Mouse (Mus musculus): ENCODE measurements around the gene Foxp1. TPM values are rescaled to one million over a fixed set of nuclear protein-coding genes. Genes with fewer than 3 reads are reported as not detected.

The Foxp1 gene
- polyA plus RNA-seq, 1 experiment from 2014 or later = 65.4 TPM

GRCm38 (mm10) chr6:99402370-99402769, 120.2 kb downstream of the Foxp1 start:
- H3K9ac ChIP-seq (ENCODE audit: low read length) = no peak overlapping the region
- no peaks in the 10 kb centered on the region for H3K27me3 ChIP-seq (ENCODE audit: control insufficient read depth, insufficient read depth, low read length)
- 78% methylated on average over 3 of the region's 3 CpGs for WGBS
- no peak overlapping the region for H3K4me3 ChIP-seq (ENCODE audit: low read depth, low read length)
- no peaks in the 10 kb centered on the region for H3K9me3 ChIP-seq (ENCODE audit: control insufficient read depth, low read length)
- no peak overlapping the region for H3K4me2 ChIP-seq (ENCODE audit: low read depth, severe bottlenecking)
- DNase-seq (ENCODE audit: low spot score) (no peak), ATAC-seq (ENCODE audit: insufficient number of reproducible peaks, low FRiP score, low TSS enrichment, low read depth) (no peak)
- H3K4me1 ChIP-seq (ENCODE audit: control insufficient read depth, insufficient read depth, low read length) = peaks cover 7% of the 10 kb centered on the region
- no peak overlapping the region for H3K27ac ChIP-seq (replicated peaks; ENCODE audit: low read depth, low read length)
- H3K36me3 ChIP-seq (ENCODE audit: control insufficient read depth, insufficient read depth, low read length) = no peaks in the 10 kb centered on the region

- H3K27me3 ChIP-seq (ENCODE audit: control insufficient read depth, insufficient read depth, low read length) = no peaks in the 10 kb centered on the region
- no peak overlapping the region for H3K27ac ChIP-seq (replicated peaks; ENCODE audit: low read depth, low read length)
- H3K4me1 ChIP-seq (ENCODE audit: control insufficient read depth, insufficient read depth, low read length) = peaks cover 7% of the 10 kb centered on the region
- no peak overlapping the region for H3K4me2 ChIP-seq (ENCODE audit: low read depth, severe bottlenecking)
- DNase-seq (ENCODE audit: low spot score) = no peak
- ATAC-seq (ENCODE audit: insufficient number of reproducible peaks, low FRiP score, low TSS enrichment, low read depth) = no peak
- 79% methylated on average over 6 of the region's 6 CpGs for WGBS
- no peaks in the 10 kb centered on the region for H3K36me3 ChIP-seq (ENCODE audit: control insufficient read depth, insufficient read depth, low read length)
- no peaks in the 10 kb centered on the region for H3K9me3 ChIP-seq (ENCODE audit: control insufficient read depth, low read length)
- H3K4me3 ChIP-seq (ENCODE audit: low read depth, low read length) = no peak overlapping the region
- no peak overlapping the region for H3K9ac ChIP-seq (ENCODE audit: low read length)
These were observed 120.7 kb downstream of the Foxp1 start for GRCm38 (mm10) chr6:99401801-99402200.

GRCm38 (mm10) chr6:99401211-99401610, 121.3 kb downstream of the Foxp1 start:
- Histone ChIP-seq H3K4me1 (ENCODE audit: control insufficient read depth, insufficient read depth, low read length) (peaks cover 7% of the 10 kb centered on the region), H3K27ac (replicated peaks; ENCODE audit: low read depth, low read length) (no peak overlapping the region), H3K9me3 (ENCODE audit: control insufficient read depth, low read length) (no peaks in the 10 kb centered on the region), H3K27me3 (ENCODE audit: control insufficient read depth, insufficient read depth, low read length) (no peaks in the 10 kb centered on the region), H3K4me2 (ENCODE audit: low read depth, severe bottlenecking) (no peak overlapping the region), H3K9ac (ENCODE audit: low read length) (no peak overlapping the region), H3K36me3 (ENCODE audit: control insufficient read depth, insufficient read depth, low read length) (no peaks in the 10 kb centered on the region), H3K4me3 (ENCODE audit: low read depth, low read length) (no peak overlapping the region)
- WGBS = 40% methylated on average over 2 of the region's 2 CpGs
- no peak for ATAC-seq (ENCODE audit: insufficient number of reproducible peaks, low FRiP score, low TSS enrichment, low read depth)
- no peak for DNase-seq (ENCODE audit: low spot score)

- no peak overlapping the region for H3K9ac ChIP-seq (ENCODE audit: low read length)
- no peaks in the 10 kb centered on the region for H3K9me3 ChIP-seq (ENCODE audit: control insufficient read depth, low read length)
- H3K27ac ChIP-seq (replicated peaks; ENCODE audit: low read depth, low read length) = no peak overlapping the region
- WGBS = 80% methylated on average over 12 of the region's 12 CpGs
- H3K4me1 ChIP-seq (ENCODE audit: control insufficient read depth, insufficient read depth, low read length) = no peaks in the 10 kb centered on the region; the same call in 1 of the 2 replicates
- no peak overlapping the region for H3K4me3 ChIP-seq (ENCODE audit: low read depth, low read length)
- no peaks in the 10 kb centered on the region for H3K27me3 ChIP-seq (ENCODE audit: control insufficient read depth, insufficient read depth, low read length)
- DNase-seq (ENCODE audit: low spot score) (no peak), ATAC-seq (ENCODE audit: insufficient number of reproducible peaks, low FRiP score, low TSS enrichment, low read depth) (no peak)
- H3K4me2 ChIP-seq (ENCODE audit: low read depth, severe bottlenecking) = no peak overlapping the region
- no peaks in the 10 kb centered on the region for H3K36me3 ChIP-seq (ENCODE audit: control insufficient read depth, insufficient read depth, low read length)
These were observed 126.8 kb downstream of the Foxp1 start for GRCm38 (mm10) chr6:99395745-99396144.

GRCm38 (mm10) chr6:99394801-99395200, 127.7 kb downstream of the Foxp1 start:
- Histone ChIP-seq H3K4me1 (ENCODE audit: control insufficient read depth, insufficient read depth, low read length) (no peaks in the 10 kb centered on the region; the same call in 1 of the 2 replicates), H3K9me3 (ENCODE audit: control insufficient read depth, low read length) (no peaks in the 10 kb centered on the region), H3K36me3 (ENCODE audit: control insufficient read depth, insufficient read depth, low read length) (no peaks in the 10 kb centered on the region), H3K27ac (replicated peaks; ENCODE audit: low read depth, low read length) (no peak overlapping the region), H3K4me2 (ENCODE audit: low read depth, severe bottlenecking) (no peak overlapping the region), H3K27me3 (ENCODE audit: control insufficient read depth, insufficient read depth, low read length) (no peaks in the 10 kb centered on the region), H3K4me3 (ENCODE audit: low read depth, low read length) (no peak overlapping the region), H3K9ac (ENCODE audit: low read length) (no peak overlapping the region)
- WGBS = 83% methylated on average over 5 of the region's 5 CpGs
- ATAC-seq (ENCODE audit: insufficient number of reproducible peaks, low FRiP score, low TSS enrichment, low read depth) = no peak
- no peak for DNase-seq (ENCODE audit: low spot score)

- ATAC-seq (ENCODE audit: insufficient number of reproducible peaks, low FRiP score, low TSS enrichment, low read depth) (no peak), DNase-seq (ENCODE audit: low spot score) (no peak)
- Histone ChIP-seq H3K9ac (ENCODE audit: low read length) (no peak overlapping the region), H3K27ac (replicated peaks; ENCODE audit: low read depth, low read length) (no peak overlapping the region), H3K4me1 (ENCODE audit: control insufficient read depth, insufficient read depth, low read length) (peaks cover 5% of the 10 kb centered on the region), H3K4me2 (ENCODE audit: low read depth, severe bottlenecking) (no peak overlapping the region), H3K9me3 (ENCODE audit: control insufficient read depth, low read length) (no peaks in the 10 kb centered on the region), H3K4me3 (ENCODE audit: low read depth, low read length) (no peak overlapping the region), H3K27me3 (ENCODE audit: control insufficient read depth, insufficient read depth, low read length) (no peaks in the 10 kb centered on the region), H3K36me3 (ENCODE audit: control insufficient read depth, insufficient read depth, low read length) (no peaks in the 10 kb centered on the region)
- WGBS = 91% methylated on average over 6 of the region's 6 CpGs
These were observed 130.0 kb downstream of the Foxp1 start for GRCm38 (mm10) chr6:99392484-99392883.

GRCm38 (mm10) chr6:99388741-99389675, 133.5 kb downstream of the Foxp1 start:
- no peak for DNase-seq (ENCODE audit: low spot score)
- Histone ChIP-seq H3K36me3 (ENCODE audit: control insufficient read depth, insufficient read depth, low read length) (no peaks in the 10 kb centered on the region), H3K4me3 (ENCODE audit: low read depth, low read length) (no peak overlapping the region), H3K4me1 (ENCODE audit: control insufficient read depth, insufficient read depth, low read length) (peaks cover 5% of the 10 kb centered on the region), H3K9me3 (ENCODE audit: control insufficient read depth, low read length) (no peaks in the 10 kb centered on the region), H3K4me2 (ENCODE audit: low read depth, severe bottlenecking) (no peak overlapping the region), H3K27me3 (ENCODE audit: control insufficient read depth, insufficient read depth, low read length) (no peaks in the 10 kb centered on the region), H3K9ac (ENCODE audit: low read length) (no peak overlapping the region), H3K27ac (replicated peaks; ENCODE audit: low read depth, low read length) (no peak overlapping the region)
- WGBS = 78% methylated on average over 19 of the region's 19 CpGs
- ATAC-seq (ENCODE audit: insufficient number of reproducible peaks, low FRiP score, low TSS enrichment, low read depth) = no peak

- Histone ChIP-seq H3K27ac (replicated peaks; ENCODE audit: low read depth, low read length) (no peak overlapping the region), H3K4me2 (ENCODE audit: low read depth, severe bottlenecking) (no peak overlapping the region)
- ATAC-seq (ENCODE audit: insufficient number of reproducible peaks, low FRiP score, low TSS enrichment, low read depth) = no peak
These were observed 134.5 kb downstream of the Foxp1 start for GRCm38 (mm10) chr6:99388023-99388422.

More at GRCm38 (mm10) chr6:99388023-99388422, 134.5 kb downstream of the Foxp1 start:
- Histone ChIP-seq H3K27me3 (ENCODE audit: control insufficient read depth, insufficient read depth, low read length) (no peaks in the 10 kb centered on the region), H3K9ac (ENCODE audit: low read length) (no peak overlapping the region), H3K4me1 (ENCODE audit: control insufficient read depth, insufficient read depth, low read length) (peaks cover 5% of the 10 kb centered on the region), H3K4me3 (ENCODE audit: low read depth, low read length) (no peak overlapping the region), H3K36me3 (ENCODE audit: control insufficient read depth, insufficient read depth, low read length) (no peaks in the 10 kb centered on the region), H3K9me3 (ENCODE audit: control insufficient read depth, low read length) (no peaks in the 10 kb centered on the region)
- DNase-seq (ENCODE audit: low spot score) = no peak
- 76% methylated on average over 5 of the region's 5 CpGs for WGBS

Data from limb, embryonic 11.5 days (tissue).